Mouse (Mus musculus) neural tube, embryonic 12.5 days (tissue): ENCODE results near the gene Gm6793. TPM values are rescaled to one million over a fixed set of nuclear protein-coding genes. Genes with fewer than 3 reads are reported as not detected.

Experiments
- ATAC-seq: fragments of 200-750 bp; cut with Nextera tagmentation; 2 replicates; pipeline ENCODE4 v1.8.0; 2017; ENCODE audit warnings: low read depth, mild to moderate bottlenecking, moderate TSS enrichment, moderate library complexity; ENCODE audit not compliant: low FRiP score
- H3K27ac ChIP-seq: fragments of 300-500 bp; sonication (generic); 2 replicates; pipeline ENCODE4 v1.5.1; 2016
- H3K27me3 ChIP-seq: fragments of 300-500 bp; sonication (generic); replicated peaks from 2 replicates; pipeline ENCODE4 v1.6.1; 2016; ENCODE audit warnings: mild to moderate bottlenecking
- H3K36me3 ChIP-seq: fragments of 300-500 bp; sonication (generic); 2 replicates; pipeline ENCODE4 v1.6.1; 2016; ENCODE audit warnings: mild to moderate bottlenecking
- H3K4me1 ChIP-seq: fragments of 300-500 bp; sonication (generic); 2 replicates; pipeline ENCODE4 v1.6.1; 2016
- H3K4me2 ChIP-seq: fragments of 300-500 bp; sonication (generic); replicated peaks from 2 replicates; pipeline ENCODE4 v1.6.1; 2016; ENCODE audit warnings: mild to moderate bottlenecking
- H3K4me3 ChIP-seq: fragments of 300-500 bp; sonication (generic); 2 replicates; pipeline ENCODE4 v1.5.1; 2016
- H3K9ac ChIP-seq: fragments of 300-500 bp; sonication (generic); 2 replicates; pipeline ENCODE4 v1.6.1; 2016; ENCODE audit warnings: mild to moderate bottlenecking
- H3K9me3 ChIP-seq: fragments of 300-500 bp; sonication (generic); 2 replicates; pipeline ENCODE4 v1.6.1; 2016; ENCODE audit warnings: mild to moderate bottlenecking
- WGBS: fragments of 180-500 bp; shearing (Covaris S2); methylation state at CpG from one replicate; pipeline ENCODE4 v1.1.7; 2016; 5-methylcytosine and 5-hydroxymethylcytosine counted together
- polyA plus RNA-seq: library from polyadenylated mRNA; unstranded; fragments of >200 nt; fragmentation: Nextera tagmentation; extraction: Ambion mirVana; gene quantifications from 2 replicates; pipeline ENCODE4 v1.2.1, GENCODE M21; 2016

The Gm6793 gene
- polyA plus RNA-seq, 1 experiment from 2014 or later: 0.68 TPM

DNA sequence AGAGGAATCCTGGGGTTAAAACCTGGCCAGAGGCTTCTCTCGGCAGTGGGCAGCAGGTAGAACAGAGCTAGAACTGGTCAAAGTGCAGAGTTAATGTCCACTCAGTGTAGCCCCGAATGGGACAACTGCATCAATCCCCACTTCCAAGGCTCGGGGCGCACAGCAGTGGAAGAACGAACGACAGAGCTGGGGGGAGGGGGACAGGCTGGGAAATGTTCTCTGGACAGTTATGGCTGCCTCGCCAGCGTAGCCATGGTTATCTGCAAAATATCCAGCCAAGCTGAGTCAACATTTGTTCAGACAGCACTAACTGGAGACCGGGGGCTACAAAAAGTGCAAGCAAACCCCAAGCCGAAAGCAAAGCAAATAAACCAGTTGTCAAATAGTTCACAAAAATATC lies 36.7 kb downstream of the Gm6793 start:
- WGBS: 78% methylated on average over 10 of the region's 10 CpGs
- Histone ChIP-seq H3K4me1 (no peaks in the 10 kb centered on the region), H3K4me2 (no peak overlapping the region), H3K9ac (no peak overlapping the region), H3K4me3 (no peak overlapping the region), H3K9me3 (no peaks in the 10 kb centered on the region), H3K36me3 (peaks cover 40% of the 10 kb centered on the region), H3K27ac (no peak overlapping the region), H3K27me3 (no peaks in the 10 kb centered on the region)
- ATAC-seq: no peak

DNA sequence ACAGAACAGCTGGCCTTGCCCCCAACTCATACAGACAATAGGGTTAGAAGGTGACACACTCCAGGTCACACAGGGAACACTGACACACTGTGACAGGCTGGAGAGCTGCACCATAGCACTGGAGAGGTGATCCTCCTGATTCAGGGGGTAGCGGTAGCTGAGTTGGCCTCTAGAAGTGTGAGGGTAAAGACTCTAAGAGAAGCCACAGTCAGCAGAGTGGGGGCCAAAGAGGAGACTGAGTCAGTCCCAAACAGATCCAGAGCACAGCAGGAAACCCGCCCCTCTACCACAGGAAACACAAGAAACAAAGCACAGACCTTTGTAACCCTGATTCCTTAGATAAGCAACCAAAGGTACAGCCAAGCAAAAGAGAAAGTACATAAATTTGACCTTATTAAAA lies 38.5 kb downstream of the Gm6793 start:
- ATAC-seq: no peak
- Histone ChIP-seq H3K27ac (no peak overlapping the region), H3K36me3 (peaks cover 38% of the 10 kb centered on the region), H3K27me3 (no peaks in the 10 kb centered on the region), H3K4me3 (no peak overlapping the region), H3K9me3 (no peaks in the 10 kb centered on the region), H3K4me1 (no peaks in the 10 kb centered on the region), H3K9ac (no peak overlapping the region), H3K4me2 (no peak overlapping the region)
- 91% methylated on average over 2 of the region's 2 CpGs for WGBS

DNA sequence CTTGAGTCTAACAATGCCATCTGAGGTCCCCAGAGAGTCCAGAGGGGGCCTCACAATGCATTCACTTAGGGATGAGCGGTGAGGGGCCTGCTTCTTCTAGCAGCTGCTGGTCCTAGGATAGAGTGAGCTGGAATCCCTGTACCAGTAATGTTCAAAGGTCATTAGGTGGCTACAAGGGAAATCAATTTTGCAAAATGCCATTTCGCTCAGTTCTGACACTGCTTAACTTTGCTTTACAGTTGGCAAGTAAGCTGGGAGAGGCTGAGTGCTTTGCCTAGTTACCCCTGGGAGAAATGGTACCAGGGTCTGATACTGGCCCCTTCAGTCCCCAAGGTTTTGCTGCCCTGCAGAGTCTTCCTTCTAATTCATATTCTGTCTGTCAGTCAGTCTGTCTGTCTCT lies 39.1 kb downstream of the Gm6793 start:
- H3K27me3 ChIP-seq: no peaks in the 10 kb centered on the region
- WGBS: 94% methylated on average over 2 of the region's 2 CpGs
- H3K27ac ChIP-seq: no peak overlapping the region
- no peaks in the 10 kb centered on the region for H3K9me3 ChIP-seq
- H3K9ac ChIP-seq: no peak overlapping the region
- no peaks in the 10 kb centered on the region for H3K4me1 ChIP-seq
- no peak overlapping the region for H3K4me3 ChIP-seq
- no peak for ATAC-seq
- peaks cover 42% of the 10 kb centered on the region for H3K36me3 ChIP-seq
- H3K4me2 ChIP-seq: no peak overlapping the region

GRCm38 (mm10) chr8:111974138-111974537 lies 40.7 kb downstream of the Gm6793 start:
- H3K27me3 ChIP-seq: no peaks in the 10 kb centered on the region
- H3K27ac ChIP-seq: no peak overlapping the region
- no peak for ATAC-seq
- H3K4me1 ChIP-seq: no peaks in the 10 kb centered on the region
- no peak overlapping the region for H3K4me3 ChIP-seq
- WGBS: 96% methylated on average over 12 of the region's 12 CpGs
- H3K9me3 ChIP-seq: no peaks in the 10 kb centered on the region
- H3K4me2 ChIP-seq: no peak overlapping the region
- peaks cover 39% of the 10 kb centered on the region for H3K36me3 ChIP-seq
- no peak overlapping the region for H3K9ac ChIP-seq

GRCm38 (mm10) chr8:111968991-111969390 lies 45.8 kb downstream of the Gm6793 start:
- 32% methylated on average over 5 of the region's 5 CpGs for WGBS
- Histone ChIP-seq H3K9ac (no peak overlapping the region), H3K4me2 (no peak overlapping the region), H3K27ac (no peak overlapping the region), H3K9me3 (no peaks in the 10 kb centered on the region), H3K4me3 (no peak overlapping the region), H3K36me3 (peaks cover 29% of the 10 kb centered on the region), H3K4me1 (no peaks in the 10 kb centered on the region), H3K27me3 (no peaks in the 10 kb centered on the region)
- ATAC-seq: no peak

DNA sequence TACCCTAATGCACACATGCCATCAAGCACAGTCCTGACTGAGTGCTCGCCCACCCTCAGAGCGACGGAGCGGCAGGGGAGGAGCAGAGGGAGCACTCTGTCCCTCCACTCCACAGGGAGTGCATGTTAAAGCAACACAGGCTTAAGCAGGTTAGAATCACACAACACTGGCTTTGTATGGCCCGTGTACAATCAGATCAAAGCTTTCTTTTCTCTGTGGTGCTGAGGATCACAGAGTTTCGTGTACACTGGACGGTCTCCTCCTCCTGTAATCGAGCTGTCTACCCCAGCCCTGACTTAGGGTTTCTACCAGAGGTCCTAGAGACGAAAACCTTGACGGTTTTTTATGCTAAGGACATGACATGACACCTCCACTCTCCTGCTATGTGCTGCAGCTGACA lies 46.3 kb downstream of the Gm6793 start:
- Histone ChIP-seq H3K9ac (no peak overlapping the region), H3K4me2 (no peak overlapping the region), H3K4me3 (no peak overlapping the region), H3K36me3 (peaks cover 24% of the 10 kb centered on the region), H3K27ac (no peak overlapping the region), H3K4me1 (no peaks in the 10 kb centered on the region), H3K9me3 (no peaks in the 10 kb centered on the region), H3K27me3 (no peaks in the 10 kb centered on the region)
- no peak for ATAC-seq
- 88% methylated on average over 10 of the region's 10 CpGs for WGBS

GRCm38 (mm10) chr8:111967246-111967870 lies 47.5 kb downstream of the Gm6793 start:
- H3K27ac ChIP-seq: no peak overlapping the region
- no peak for ATAC-seq
- no peaks in the 10 kb centered on the region for H3K27me3 ChIP-seq
- WGBS: 89% methylated on average over 5 of the region's 5 CpGs
- H3K4me1 ChIP-seq: no peaks in the 10 kb centered on the region
- H3K9me3 ChIP-seq: no peaks in the 10 kb centered on the region
- H3K36me3 ChIP-seq: peaks cover 17% of the 10 kb centered on the region
- no peak overlapping the region for H3K4me2 ChIP-seq
- no peak overlapping the region for H3K4me3 ChIP-seq
- H3K9ac ChIP-seq: no peak overlapping the region

DNA sequence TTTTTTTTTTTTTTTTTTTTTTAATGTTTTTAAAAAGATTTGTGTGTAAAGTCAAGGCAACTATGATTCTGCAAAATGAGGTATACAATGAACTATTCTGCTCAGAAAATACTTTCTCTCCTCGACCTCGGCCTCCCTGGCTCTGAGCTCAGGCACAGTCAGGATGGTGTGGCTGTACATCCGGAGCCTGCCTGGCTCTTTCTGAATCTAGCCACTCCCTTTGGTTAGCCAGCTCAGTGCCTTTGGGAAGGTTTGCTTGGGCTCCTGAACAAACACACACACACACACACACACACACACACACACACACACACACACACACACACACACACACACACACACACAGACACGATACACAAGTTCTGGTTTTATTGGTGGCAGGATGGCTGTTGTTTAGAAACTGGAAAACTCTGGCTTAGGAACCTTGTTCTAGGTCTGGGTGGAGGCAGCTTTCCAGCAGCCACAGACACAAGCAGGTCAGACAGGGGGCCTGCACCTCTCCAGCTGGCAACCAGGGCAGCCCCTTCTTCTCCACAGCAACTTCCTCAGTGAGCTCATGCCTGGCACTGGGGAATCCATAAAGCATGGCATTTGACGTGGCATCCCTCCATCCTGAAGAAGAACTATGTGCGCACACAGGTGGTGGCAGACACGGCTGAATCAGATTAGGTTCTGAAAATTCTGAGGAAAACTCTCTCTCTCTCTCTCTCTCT lies 49.8 kb downstream of the Gm6793 start:
- no peaks in the 10 kb centered on the region for H3K9me3 ChIP-seq
- no peak for ATAC-seq
- H3K27ac ChIP-seq: no peak overlapping the region
- 76% methylated on average over 7 of the region's 7 CpGs for WGBS
- no peaks in the 10 kb centered on the region for H3K27me3 ChIP-seq
- H3K4me2 ChIP-seq: no peak overlapping the region
- H3K4me1 ChIP-seq: no peaks in the 10 kb centered on the region
- H3K36me3 ChIP-seq: peaks cover 11% of the 10 kb centered on the region; the same call in 1 of the 2 replicates
- no peak overlapping the region for H3K9ac ChIP-seq
- no peak overlapping the region for H3K4me3 ChIP-seq

GRCm38 (mm10) chr8:111964351-111964750 lies 50.5 kb downstream of the Gm6793 start:
- H3K4me1 ChIP-seq: no peaks in the 10 kb centered on the region
- WGBS: 61% methylated on average over 5 of the region's 5 CpGs
- ATAC-seq: no peak
- H3K9ac ChIP-seq: no peak overlapping the region
- no peak overlapping the region for H3K4me3 ChIP-seq
- no peaks in the 10 kb centered on the region for H3K9me3 ChIP-seq
- no peak overlapping the region for H3K4me2 ChIP-seq
- no peak overlapping the region for H3K27ac ChIP-seq
- H3K36me3 ChIP-seq: peaks cover 11% of the 10 kb centered on the region; the same call in 1 of the 2 replicates
- no peaks in the 10 kb centered on the region for H3K27me3 ChIP-seq

DNA sequence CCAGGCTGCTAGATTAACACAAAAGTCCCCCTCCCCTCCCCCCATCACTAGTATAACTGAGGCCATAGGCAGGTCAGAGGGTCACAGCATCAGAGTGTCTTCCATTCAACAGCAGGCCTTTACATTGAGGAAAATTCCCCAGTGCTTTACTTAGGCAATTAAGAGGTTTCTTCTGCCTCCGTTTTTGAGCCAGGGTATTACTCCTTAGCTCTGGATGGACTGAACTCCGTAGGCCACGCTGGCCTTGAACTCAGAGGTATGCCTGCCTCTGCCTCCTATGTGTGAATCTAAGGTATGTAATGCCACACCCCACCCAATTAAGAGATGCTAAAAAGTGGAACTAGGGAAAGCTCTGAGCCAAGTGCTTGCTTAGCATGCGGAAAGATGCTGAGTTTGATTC lies 51.3 kb downstream of the Gm6793 start:
- no peak for ATAC-seq
- Histone ChIP-seq H3K36me3 (peaks cover 11% of the 10 kb centered on the region; the same call in 1 of the 2 replicates), H3K4me2 (no peak overlapping the region), H3K27me3 (no peaks in the 10 kb centered on the region), H3K4me1 (no peaks in the 10 kb centered on the region), H3K27ac (no peak overlapping the region), H3K9me3 (no peaks in the 10 kb centered on the region), H3K4me3 (no peak overlapping the region), H3K9ac (no peak overlapping the region)
- 81% methylated on average over 4 of the region's 4 CpGs for WGBS

Other genes with a start within 250 kb of the Gm6793 start
- 177 and 201 TPM in 2 replicates for gene Cfdp1, start 160.7 kb downstream of the Gm6793 start, polyA plus RNA-seq
- gene Tmem170, start 138.3 kb downstream of the Gm6793 start, polyA plus RNA-seq: 6.0 and 7.8 TPM in 2 replicates
- 4.8 and 4.9 TPM in 2 replicates for gene Chst5, start 104.6 kb downstream of the Gm6793 start, polyA plus RNA-seq
- gene Tmem231, start 81.2 kb downstream of the Gm6793 start, polyA plus RNA-seq: 15.3 and 16.3 TPM in 2 replicates
- 377 and 381 TPM in 2 replicates for gene Gabarapl2, start 74.3 kb downstream of the Gm6793 start, polyA plus RNA-seq
- gene Adat1, start 22.7 kb downstream of the Gm6793 start, polyA plus RNA-seq: 9.9 and 11.1 TPM in 2 replicates
- gene Kars, start 3.7 kb downstream of the Gm6793 start, polyA plus RNA-seq: 193 and 198 TPM in 2 replicates
- 44.9 and 45.5 TPM in 2 replicates for gene Terf2ip, start 3.6 kb downstream of the Gm6793 start, polyA plus RNA-seq